Mouse (Mus musculus) heart, postnatal 36 days (tissue): Measurements from ENCODE around the gene Ptov1. TPM values are rescaled to one million over a fixed set of nuclear protein-coding genes. Genes with fewer than 3 reads are reported as not detected.
A peak's percentile ranks its signal among the peaks of the same experiment; 100 is the strongest.

Experiments
- DNase-seq, 2 experiments: peaks; one replicate each; pipeline ENCODE4 v3.0.0; 2021 to 2022
- intact Hi-C: fragments of 180-260 bp; cut with DNase I; formaldehyde crosslinking; loops from one replicate; pipeline ENCODE4 v1.15.1; 2025
- total RNA-seq, 2 experiments: library from RNA; stranded (reverse); gene quantifications; 2 replicates each; pipeline ENCODE4 v1.2.3; 2021

Ptov1 gene
- total RNA-seq, 2 experiments from 2014 or later, result 158 to 183 TPM

DNA sequence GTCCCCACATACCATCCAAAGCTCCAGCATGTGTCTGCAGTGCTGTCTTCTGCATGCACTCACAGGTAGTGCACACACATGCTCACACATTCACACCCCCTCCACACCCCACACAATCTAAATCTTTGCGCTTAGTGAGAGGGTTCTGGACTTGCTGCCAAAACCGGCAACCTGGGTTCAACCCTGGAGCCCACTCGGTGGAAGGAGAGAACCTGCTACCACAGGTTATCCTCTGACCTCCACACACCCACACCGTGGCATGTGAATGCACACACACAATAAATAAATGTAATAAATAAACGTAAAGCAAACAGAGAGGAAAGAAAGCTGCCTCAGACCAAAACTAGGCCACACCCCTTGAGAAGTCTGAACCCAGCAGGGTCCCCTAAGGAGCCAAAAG is 21.8 kb downstream of the Ptov1 start:
- intact Hi-C loops, result no loop called here
- no peak for DNase-seq

DNA sequence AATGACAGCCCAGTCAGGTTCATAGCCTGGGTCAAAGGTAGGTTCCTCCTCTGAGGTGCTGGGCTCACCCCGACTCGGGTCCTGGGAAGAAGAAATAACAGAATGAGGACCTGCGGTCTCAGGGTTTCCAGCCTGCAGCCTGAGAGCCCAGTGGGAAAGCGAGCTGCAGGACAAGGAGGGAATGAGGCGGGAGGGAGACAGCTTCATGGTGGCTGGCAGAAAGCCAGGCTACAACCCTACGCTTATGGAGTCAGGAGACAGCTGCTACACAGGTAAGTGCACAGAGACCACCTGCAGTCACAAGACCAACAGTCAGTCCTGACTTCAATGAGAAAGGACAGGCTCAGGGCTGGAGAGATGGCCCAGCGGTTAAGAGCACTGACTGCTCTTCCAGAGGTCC is 22.8 kb downstream of the Ptov1 start:
- no peak for DNase-seq
- intact Hi-C loops, result no loop called here

DNA sequence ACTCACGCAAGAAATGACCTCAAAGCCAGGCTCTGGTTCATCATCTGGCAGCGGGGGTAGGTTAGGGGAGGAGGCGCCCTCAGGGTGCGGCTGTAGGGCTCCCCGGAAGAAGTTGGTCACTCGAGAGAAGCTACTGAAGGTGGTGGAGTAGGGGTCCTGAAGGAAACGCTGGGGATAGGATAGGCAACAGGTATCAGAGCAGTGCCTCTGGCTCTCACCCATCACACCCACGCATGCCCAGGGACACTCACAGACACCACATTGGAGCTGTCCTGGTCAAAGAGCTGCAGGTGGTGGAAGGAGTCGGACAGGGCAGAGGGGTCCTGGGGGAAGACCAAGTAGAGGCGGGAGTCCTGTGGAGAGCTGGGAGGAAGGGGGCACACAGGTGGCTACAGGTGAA is 24.6 kb downstream of the Ptov1 start:
- intact Hi-C loops, result no loop called here
- DNase-seq, result no peak

DNA sequence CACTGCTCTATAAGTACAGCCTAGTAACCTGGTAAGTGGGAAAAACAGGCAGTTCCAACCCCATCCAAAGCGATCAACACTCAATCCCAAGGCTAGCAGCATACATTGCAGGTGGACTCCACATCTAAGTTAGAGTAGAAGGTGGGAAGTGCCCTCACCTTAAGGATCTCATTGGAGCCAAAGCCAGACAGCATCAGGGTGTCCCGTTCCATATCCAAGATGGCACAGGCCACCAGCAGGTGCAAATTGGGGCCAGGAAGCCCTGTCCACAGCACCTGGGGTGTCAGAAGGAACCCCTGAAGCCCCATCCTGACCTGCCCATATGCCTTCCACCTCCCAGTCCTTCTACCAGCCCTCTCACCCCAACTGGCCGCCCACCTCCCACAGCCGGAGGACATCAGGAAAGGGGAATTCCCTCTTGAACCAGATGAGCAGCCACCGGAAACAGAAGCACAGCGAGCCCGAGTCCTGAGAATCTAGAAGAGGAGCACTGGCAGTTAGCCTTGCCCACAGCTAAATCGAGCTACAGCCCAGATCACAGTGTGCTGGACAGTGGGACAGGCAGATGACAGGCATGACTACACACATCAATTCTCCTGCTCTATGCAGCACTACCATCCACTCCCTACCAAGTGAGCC is 27.6 kb downstream of the Ptov1 start:
- no peak for DNase-seq
- intact Hi-C loops, result no loop called here

DNA sequence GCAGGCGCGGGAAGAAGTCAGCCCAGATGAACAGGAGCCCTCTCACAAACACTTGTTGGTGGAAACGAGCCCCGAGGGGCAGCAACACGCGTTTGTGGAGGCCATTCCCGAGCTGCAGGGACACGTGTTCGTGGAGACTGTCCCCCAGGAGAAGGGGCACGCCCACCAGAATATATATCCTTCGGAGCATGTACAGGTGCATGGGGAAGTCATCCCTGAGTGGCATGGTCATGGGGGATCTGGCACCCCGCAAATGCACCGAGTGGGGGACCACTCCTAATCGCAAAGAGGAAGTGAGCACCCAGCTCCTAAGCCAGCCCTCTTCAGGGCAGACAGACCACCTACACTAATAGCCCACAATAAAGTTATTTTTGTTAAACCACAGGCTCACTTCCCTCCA is 29.2 kb downstream of the Ptov1 start:
- intact Hi-C loops, result no loop called here
- DNase-seq, result no peak

DNA sequence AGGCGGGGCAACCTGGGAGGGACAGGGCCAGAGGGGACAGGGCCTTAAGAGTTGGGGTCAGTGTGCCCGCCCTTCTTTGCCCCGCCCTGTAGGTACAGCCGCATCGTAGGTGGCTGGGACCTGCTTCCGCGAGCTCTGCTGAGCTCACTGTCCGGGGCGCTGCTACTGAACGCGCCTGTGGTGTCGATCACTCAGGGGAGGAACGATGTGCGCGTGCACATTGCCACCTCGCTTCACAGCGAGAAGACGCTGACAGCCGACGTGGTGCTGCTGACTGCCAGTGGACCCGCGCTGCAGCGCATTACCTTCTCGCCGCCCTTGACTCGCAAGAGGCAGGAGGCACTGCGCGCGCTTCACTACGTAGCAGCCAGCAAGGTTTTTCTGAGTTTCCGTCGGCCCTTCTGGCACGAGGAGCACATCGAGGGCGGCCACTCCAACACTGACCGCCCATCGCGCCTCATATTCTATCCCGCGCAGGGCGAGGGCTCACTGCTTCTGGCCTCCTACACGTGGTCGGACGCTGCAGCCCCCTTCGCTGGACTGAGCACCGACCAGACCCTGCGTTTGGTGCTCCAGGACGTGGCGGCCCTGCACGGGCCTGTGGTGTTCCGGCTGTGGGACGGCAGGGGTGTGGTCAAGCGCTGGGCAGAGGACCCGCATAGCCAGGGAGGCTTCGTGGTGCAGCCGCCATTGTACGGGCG is 29.9 kb downstream of the Ptov1 start:
- intact Hi-C loops, result no loop called here
- DNase-seq, result peak; percentile 39 to 59

DNA sequence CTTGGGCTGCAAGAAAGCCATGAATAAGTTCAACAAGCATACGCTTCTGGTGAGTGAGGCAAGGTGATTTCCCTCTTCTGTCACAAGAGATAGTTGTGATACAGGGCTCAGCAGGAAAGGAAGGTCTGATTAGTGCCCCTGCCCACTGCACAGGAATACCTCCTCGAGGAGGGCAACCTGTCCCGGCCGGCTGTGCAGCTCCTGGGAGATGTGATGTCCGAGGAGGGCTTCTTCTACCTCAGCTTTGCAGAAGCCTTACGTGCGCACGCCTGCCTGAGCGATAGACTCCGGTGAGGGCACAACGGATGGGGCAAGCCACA is 30.5 kb downstream of the Ptov1 start:
- intact Hi-C loops, result no loop called here
- DNase-seq, result no peak

DNA sequence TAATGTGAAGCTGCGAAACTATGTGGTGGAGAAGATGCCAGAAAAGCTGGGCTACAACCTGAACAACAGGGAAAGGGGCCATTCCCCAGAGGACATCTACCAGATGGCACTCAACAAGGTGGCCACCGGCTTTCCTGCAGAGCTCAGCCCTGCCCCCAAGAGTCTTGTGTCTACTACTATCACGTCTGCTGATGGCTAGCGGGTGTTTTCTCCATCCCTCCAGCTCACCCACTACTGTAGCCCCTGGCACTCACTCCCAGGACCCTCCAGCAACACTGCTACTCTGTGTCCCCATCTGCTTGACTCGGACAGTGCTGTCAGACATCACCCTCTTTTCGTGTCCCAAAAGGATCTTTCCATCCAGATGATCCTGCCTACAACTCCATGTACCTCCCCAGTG is 31.5 kb downstream of the Ptov1 start:
- no peak for DNase-seq
- intact Hi-C loops, result no loop called here

DNA sequence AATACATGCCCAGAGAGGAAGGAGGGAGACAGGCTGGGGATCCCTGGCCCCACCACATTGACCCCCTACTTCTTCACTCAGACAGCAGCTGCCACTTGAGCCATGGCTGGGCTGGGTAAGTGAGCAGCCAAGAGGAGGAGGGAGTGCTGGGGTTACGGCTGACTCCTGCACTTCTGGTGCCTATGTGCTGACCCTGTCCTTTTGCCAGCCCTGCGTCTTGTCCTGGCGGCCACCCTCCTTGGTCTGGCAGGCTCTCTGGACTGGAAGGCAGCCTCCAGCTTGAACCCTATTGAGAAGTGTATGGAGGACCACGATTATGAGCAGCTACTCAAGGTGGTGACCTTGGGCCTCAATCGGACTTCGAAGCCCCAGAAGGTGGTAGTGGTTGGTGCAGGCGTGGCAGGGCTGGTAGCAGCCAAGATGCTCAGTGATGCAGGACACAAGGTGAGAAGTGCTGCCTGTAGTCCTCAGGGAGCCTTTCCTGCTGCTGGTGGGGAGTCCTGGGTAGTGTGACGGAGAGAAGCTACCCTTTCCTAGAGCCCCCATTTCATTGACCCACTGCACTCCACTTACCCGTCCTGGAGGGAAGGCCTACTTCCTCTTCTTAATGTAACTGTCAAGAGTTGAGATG is 33.0 kb downstream of the Ptov1 start:
- no peak for DNase-seq
- intact Hi-C loops, result no loop called here

DNA sequence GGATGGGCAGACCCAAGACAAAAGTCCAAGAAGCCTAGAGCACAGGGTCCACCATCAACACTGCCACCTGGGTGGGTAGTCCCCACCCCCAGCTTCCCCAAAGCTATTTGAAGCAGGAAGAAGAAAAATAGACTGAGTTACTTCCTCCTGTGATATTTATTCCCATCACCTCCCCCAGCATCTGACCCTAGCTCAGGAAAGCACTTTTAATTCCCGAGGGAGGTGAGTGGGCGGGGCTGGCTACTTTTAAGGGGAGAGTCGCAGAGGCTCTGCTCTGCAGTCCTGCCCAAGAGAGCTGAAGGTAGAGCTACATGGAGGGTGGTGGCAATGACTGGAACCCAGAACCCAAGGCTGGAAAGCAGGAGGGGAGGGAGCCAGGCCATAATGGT is 33.6 kb downstream of the Ptov1 start:
- no peak for DNase-seq
- intact Hi-C loops, result no loop called here

DNA sequence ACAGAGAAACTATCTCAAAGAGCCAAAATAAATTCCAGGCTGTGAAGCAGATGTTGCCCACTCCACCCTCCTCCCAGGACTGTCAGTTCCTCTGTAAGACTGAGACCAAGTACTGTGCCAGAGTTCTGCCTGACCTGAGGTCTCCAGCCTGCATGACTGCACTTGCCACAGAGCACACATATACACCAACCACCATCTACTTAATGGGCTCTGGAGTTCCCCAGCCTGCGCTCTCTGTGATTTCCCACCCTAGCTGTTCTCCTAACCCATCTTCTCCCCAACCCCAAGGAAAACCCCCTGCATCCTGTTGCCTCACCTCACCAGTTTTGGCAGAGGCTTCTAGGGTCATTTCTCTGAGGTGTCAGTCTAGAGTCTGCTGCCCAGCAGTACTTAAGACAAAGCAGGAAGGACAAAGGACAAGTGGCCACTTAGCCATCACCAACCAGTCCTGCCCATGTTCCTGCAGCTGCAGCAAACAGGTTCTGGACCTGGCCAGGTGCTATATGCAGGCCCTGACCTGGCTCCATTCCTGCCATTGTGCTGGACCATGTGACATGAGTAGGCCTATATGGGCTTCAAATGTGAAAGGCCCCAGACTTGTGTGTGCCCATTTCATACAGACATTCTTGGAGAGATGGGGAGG is 34.1 kb downstream of the Ptov1 start:
- no peak for DNase-seq
- intact Hi-C loops, result no loop called here

DNA sequence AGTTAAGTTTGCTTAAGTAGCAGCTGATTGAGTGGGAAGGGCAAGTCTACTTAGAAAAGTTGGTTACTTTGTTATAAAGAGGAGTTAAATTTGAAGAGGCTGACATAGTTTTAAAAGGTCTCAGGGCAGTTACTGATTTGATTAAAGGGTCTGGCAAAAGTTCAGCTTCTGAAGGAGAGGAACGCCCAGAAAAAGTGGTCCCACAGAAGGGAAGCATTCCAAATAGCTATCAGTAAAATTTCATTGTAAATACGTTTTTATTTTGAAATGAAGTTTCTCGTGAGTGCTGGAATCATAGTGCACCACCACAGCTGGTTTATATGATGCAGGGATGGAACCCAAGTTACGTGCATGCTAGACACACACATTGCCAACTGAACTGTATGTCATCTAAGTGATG is 36.8 kb downstream of the Ptov1 start:
- no peak for DNase-seq
- intact Hi-C loops, result no loop called here

DNA sequence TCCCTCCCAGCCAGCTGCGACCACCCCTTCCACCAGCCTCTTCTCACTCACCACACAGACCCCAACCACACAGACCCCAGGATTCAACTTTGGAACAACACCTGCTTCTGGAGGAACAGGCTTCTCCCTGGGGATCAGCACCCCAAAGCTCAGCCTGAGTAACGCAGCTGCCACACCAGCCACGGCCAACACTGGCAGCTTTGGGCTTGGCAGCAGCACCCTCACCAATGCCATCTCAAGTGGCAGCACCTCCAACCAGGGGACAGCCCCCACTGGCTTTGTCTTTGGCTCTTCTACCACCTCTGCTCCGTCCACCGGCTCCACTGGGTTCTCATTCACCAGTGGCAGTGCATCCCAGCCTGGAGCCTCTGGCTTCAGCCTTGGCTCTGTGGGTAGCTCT is 40.9 kb downstream of the Ptov1 start:
- no peak for DNase-seq
- intact Hi-C loops, result no loop called here

DNA sequence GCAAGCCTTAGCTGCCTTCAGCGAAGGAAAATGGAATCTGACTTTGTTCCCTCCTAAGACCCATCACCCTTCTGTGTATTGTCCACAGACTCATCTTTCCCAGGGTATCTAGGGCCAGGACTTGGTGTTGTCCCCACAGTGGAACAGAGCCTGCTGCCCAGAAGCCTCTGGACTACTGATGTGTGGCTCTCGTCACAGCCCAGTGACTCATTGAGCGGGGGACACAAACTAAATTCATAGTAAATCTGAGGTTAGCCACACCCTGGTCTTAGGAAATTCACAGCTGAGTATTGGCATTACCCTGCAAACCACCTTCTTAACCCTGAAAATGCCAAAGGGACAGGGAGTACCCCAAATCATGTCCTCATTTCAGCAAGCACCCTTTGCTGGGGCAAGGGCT is 42.8 kb downstream of the Ptov1 start:
- intact Hi-C loops, result no loop called here
- no peak for DNase-seq

DNA sequence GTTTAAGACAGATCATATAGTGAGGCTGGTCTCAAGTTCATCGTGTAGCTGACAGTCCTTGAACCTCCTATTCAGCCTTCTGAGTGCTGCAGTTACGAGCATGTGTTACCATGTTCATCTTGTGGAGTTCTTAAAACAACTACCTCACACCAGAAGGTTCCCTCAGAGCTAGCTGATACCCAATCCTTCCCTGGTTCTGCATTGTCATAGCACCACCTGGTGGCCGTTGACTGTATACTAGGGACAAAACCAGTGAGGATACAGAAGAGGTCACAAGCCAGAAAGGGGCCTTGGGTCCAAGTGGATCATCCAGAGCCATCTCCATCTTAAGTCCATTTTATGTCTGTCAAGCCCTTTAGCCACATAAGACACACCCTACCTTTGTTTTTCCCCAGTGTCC is 44.7 kb downstream of the Ptov1 start:
- intact Hi-C loops, result loop anchor here (1.0 to 2.0 kb wide), 2 partner anchors 74 to 101 kb away; partner anchors contain the start of gene Zfp473
- peak; percentile 81 to 85 for DNase-seq

DNA sequence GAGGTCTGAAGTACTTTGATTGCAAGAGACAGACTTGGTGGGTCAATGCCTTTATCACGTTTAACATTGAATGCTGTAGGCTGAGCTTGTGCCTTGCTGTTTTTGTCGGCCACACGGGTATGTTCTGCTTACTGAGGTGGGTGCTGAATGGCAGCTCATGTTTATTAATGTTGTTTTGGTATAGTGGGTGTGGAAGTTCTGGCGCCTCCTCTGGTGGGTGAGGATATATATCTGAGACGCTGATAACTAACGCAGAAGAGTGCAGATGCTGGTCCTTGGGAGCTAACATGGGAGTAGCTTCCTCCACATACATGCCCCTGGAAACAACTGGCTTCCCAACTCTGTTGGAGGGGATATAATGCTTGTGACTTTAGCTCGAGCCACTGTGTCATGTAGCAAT is 46.2 kb downstream of the Ptov1 start:
- intact Hi-C loops, result no loop called here
- DNase-seq, result peak in 1 of 2 experiments; percentile 2

DNA sequence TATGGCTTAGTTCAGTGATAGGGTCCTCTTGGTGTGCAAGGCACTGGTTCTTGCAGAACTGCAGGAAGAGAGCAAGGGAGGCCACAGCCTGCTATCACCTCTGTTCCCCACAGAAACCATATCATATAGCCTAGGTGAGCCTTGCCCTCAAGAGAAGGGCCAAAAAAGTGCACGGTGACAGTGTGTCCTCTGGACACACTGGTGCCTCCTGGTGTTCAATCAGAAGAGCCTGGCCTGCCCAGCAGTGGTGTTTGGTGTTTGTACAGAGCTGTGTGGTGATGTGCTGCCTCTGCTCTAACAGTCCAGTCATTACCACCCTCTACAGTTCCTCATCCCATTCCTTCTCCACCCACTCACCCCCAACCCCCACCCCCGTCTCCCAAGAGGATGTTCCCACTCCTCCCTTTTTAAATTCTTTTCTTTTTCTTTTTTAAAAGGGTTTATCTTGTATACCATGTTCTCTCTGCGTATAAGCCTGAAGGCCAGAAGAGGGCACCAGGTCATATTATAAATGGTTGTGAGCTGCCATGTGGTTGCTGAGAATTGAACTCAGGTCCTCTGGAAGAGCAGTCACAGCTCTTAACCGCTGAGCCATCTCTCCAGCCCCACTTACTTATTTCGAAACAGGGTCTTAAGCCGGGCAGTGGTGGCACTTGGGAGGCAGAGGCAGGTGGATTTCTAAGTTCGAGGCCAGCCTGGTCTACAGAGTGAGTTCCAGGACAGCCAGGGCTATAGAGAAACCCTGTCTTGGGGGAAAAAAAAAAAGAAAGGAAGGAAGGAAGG is 47.7 kb downstream of the Ptov1 start:
- peak; percentile 1 for DNase-seq
- intact Hi-C loops, result no loop called here

DNA sequence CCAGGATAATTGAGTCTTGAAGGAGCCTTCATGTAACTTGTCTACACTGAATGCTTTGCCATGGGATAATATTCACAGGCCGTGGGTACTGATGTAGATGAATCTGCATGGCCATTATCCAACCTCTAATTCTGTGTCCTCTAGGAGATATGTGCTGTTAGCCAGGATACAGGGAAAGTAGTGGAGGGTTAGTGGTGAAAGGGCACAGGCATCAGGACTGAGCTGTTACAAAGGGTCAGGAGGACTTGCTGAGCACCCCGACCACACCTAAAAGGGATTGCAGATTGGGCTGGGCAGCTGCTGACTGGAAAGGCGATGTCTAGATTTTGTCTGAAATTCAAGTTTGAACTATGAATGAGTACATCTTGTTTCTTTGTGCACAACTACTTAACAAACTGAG is 49.1 kb downstream of the Ptov1 start:
- intact Hi-C loops, result no loop called here
- DNase-seq, result peak in 1 of 2 experiments; percentile 3

DNA sequence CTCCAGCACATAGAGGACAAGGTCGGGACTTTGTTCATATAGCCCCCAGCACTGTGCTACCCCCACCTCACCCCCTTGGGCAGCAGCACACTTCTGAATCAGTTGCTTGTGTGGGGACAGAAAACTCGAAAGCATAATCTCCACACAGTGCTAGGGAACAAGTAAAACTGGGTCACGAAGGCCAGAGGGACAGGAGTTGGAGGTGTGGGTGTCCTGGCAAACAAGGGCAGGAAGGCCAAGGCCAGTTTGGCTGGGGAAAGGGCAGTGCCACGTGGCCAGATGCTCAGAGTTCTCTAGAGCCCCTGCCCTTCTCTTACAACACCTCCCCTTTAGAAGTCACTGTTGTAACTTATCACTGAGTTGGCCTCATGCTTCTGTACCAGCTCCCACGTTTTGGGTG is 49.7 kb downstream of the Ptov1 start:
- peak; percentile 8 to 12 for DNase-seq
- intact Hi-C loops, result no loop called here

DNA sequence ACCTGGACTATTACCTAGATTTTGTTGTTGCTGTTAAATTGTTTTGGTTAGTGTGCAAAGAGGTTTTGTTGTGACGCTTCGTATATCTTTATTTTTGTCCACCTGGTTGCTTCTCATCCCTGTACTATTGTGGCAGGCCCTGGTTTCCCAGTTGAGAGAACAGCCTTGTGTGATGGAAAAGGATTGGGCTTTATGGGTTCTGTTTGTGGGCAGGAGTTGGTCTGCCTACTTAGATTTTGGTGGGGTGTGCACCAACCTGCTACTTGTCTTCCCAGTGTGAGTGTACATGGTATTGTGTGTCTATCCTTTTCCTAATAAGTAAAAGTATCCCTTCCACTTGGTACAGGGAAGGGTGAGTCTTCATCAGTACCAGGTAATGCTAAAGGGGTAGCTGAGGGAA is 50.2 kb downstream of the Ptov1 start:
- peak; percentile 1 to 8 for DNase-seq
- intact Hi-C loops, result no loop called here

DNA sequence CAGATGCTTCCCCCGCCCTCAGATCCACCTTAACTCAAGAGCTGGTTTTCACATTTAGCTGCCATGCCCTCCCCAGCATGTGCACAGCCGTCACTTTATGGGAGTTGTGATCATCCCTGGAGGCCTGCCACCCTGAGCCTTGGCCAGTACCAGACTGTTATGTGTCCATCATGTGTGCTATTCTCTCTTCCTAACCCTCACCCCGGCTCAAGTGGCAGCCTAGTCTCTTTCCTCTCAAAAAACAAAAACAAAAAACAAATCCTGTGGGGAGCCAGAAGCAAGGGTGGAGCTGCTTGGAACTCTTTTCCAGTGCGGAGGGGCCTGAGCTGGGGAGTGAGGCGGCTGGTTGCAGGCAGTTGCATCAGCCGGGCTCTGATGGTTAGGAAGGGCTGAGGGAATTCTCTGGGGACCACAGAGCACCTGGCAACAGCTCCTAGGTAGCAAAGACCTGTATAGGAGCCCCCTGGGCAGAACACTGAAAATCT is 50.8 kb downstream of the Ptov1 start:
- DNase-seq, result peak; percentile 63 to 69
- intact Hi-C loops, result no loop called here
